Mouse (Mus musculus) right cerebral cortex, postnatal 25 days (tissue): Measurements from ENCODE around the gene Zranb3.
A peak's percentile ranks its signal among the peaks of the same experiment; 100 is the strongest.
"Not testable (repeated sequence)": the region's sequence is repeated elsewhere in the genome, so short reads cannot be mapped to it uniquely, and the experiment has no call there.

Source experiments
- DNase-seq: peaks from one replicate; pipeline ENCODE4 v3.0.0; 2022

The Zranb3 gene

GRCm38 (mm10) chr1:127985391-127985790, 117.5 kb downstream of the Zranb3 start:
- no peak for DNase-seq

GRCm38 (mm10) chr1:127983274-127983993, 119.4 kb downstream of the Zranb3 start:
- DNase-seq, result no peak

- no peak for DNase-seq
Measured at GRCm38 (mm10) chr1:127982268-127982667, 120.6 kb downstream of the Zranb3 start.

GRCm38 (mm10) chr1:127980911-127981559, 121.8 kb downstream of the Zranb3 start:
- no peak for DNase-seq

- no peak for DNase-seq
Measured at GRCm38 (mm10) chr1:127978125-127978524, 124.7 kb downstream of the Zranb3 start.

- no peak for DNase-seq
Measured at GRCm38 (mm10) chr1:127976106-127976505, 126.7 kb downstream of the Zranb3 start.

GRCm38 (mm10) chr1:127975676-127976075, 127.2 kb downstream of the Zranb3 start:
- peak; percentile 28 for DNase-seq

- no peak for DNase-seq
Measured at GRCm38 (mm10) chr1:127974082-127974481, 128.8 kb downstream of the Zranb3 start.

- DNase-seq, result no peak
Measured at GRCm38 (mm10) chr1:127970870-127971269, 132.0 kb downstream of the Zranb3 start.

- DNase-seq, result no peak
Measured at GRCm38 (mm10) chr1:127963326-127963725, 139.5 kb downstream of the Zranb3 start.

- no peak for DNase-seq
Measured at GRCm38 (mm10) chr1:127961140-127961539, 141.7 kb downstream of the Zranb3 start.

- no peak for DNase-seq
Measured at GRCm38 (mm10) chr1:127959312-127959718, 143.5 kb downstream of the Zranb3 start.

GRCm38 (mm10) chr1:127958801-127959200, 144.0 kb downstream of the Zranb3 start:
- no peak for DNase-seq

GRCm38 (mm10) chr1:127956524-127956923, 146.3 kb downstream of the Zranb3 start:
- no peak for DNase-seq

GRCm38 (mm10) chr1:127954800-127955199, 148.0 kb downstream of the Zranb3 start:
- peak; percentile 52 for DNase-seq

- not testable (repeated sequence) for DNase-seq
Measured at GRCm38 (mm10) chr1:127954198-127954597, 148.6 kb downstream of the Zranb3 start.

- no peak for DNase-seq
Measured at GRCm38 (mm10) chr1:127952276-127952675, 150.6 kb downstream of the Zranb3 start.

GRCm38 (mm10) chr1:127948748-127949147, 154.1 kb downstream of the Zranb3 start:
- no peak for DNase-seq

- DNase-seq, result no peak
Measured at GRCm38 (mm10) chr1:127946615-127947249, 156.1 kb downstream of the Zranb3 start.

- no peak for DNase-seq
Measured at GRCm38 (mm10) chr1:127945696-127946575, 156.9 kb downstream of the Zranb3 start.

GRCm38 (mm10) chr1:127943516-127943915, 159.3 kb downstream of the Zranb3 start:
- DNase-seq, result no peak

GRCm38 (mm10) chr1:127942231-127942630, 160.6 kb downstream of the Zranb3 start:
- DNase-seq, result no peak

- DNase-seq, result no peak
Measured at GRCm38 (mm10) chr1:127937277-127937676, 165.6 kb downstream of the Zranb3 start.
